Mouse (Mus musculus) MEL (cell line): ENCODE results near the gene Emilin1. TPM values are rescaled to one million over a fixed set of nuclear protein-coding genes. Genes with fewer than 3 reads are reported as not detected.

Experiments
- DNase-seq: peaks from one replicate; pipeline ENCODE4 v3.0.0; 2011; ENCODE audit warnings: low read depth, low spot score
- H3K27ac ChIP-seq: 2 replicates; pipeline ENCODE4 v1.5.1; 2012; ENCODE audit warnings: low read depth, mild to moderate bottlenecking, control low read depth, low read length, moderate library complexity; ENCODE audit not compliant: control insufficient read depth
- H3K27me3 ChIP-seq, 2 experiments: fragments of 150-350 bp in 1 of 2; sonication (generic) in 1 of 2; 2 replicates each; pipeline ENCODE4 v1.6.1; 2012; ENCODE audit warnings: low read length in 2 of 2, mild to moderate bottlenecking in 2 of 2, improper control_type of control experiment in 1 of 2, moderate library complexity in 1 of 2; ENCODE audit not compliant: insufficient read depth in 2 of 2, control insufficient read depth in 1 of 2
- H3K36me3 ChIP-seq, 2 experiments: 2 replicates each; pipeline ENCODE4 v1.6.1; 2012 to 2014; ENCODE audit warnings: low read length in 2 of 2, improper control_type of control experiment in 1 of 2, inconsistent platforms in 1 of 2, mild to moderate bottlenecking in 1 of 2; ENCODE audit not compliant: insufficient read depth in 2 of 2, control insufficient read depth in 1 of 2
- H3K4me1 ChIP-seq, 2 experiments: fragments of 150-350 bp in 1 of 2; sonication (generic) in 1 of 2; 2 replicates each; pipeline ENCODE4 v1.6.1; 2012; ENCODE audit warnings: low read length in 2 of 2, improper control_type of control experiment in 1 of 2, mild to moderate bottlenecking in 1 of 2; ENCODE audit not compliant: insufficient read depth in 2 of 2, control insufficient read depth in 1 of 2
- H3K4me3 ChIP-seq, 2 experiments: fragments of 150-350 bp in 1 of 2; sonication (generic) in 1 of 2; 2 replicates each; pipeline ENCODE4 v1.5.1; 2012; ENCODE audit warnings: low read depth in 2 of 2, low read length in 2 of 2, mild to moderate bottlenecking in 2 of 2, moderate library complexity in 2 of 2, control low read depth in 1 of 2, improper control_type of control experiment in 1 of 2; ENCODE audit not compliant: control insufficient read depth in 1 of 2, insufficient read depth in 1 of 2
- H3K79me2 ChIP-seq: 2 replicates; pipeline ENCODE4 v1.6.1; 2012; ENCODE audit warnings: mild to moderate bottlenecking, low read length, moderate library complexity; ENCODE audit not compliant: control insufficient read depth, poor library complexity, insufficient read depth
- H3K9ac ChIP-seq: 2 replicates; pipeline ENCODE4 v1.6.1; 2012; ENCODE audit warnings: low read depth, mild to moderate bottlenecking, control low read depth, low read length, moderate library complexity; ENCODE audit not compliant: control insufficient read depth, poor library complexity, severe bottlenecking
- H3K9me3 ChIP-seq: fragments of 150-350 bp; sonication (generic); replicated peaks from 2 replicates; pipeline ENCODE4 v1.6.1; 2012; ENCODE audit warnings: mild to moderate bottlenecking, low read length, improper control_type of control experiment, moderate library complexity; ENCODE audit not compliant: insufficient read depth
- CHD2 ChIP-seq: IDR thresholded peaks from 2 replicates; pipeline ENCODE4 v1.6.1; 2011; ENCODE audit warnings: low read length, improper control_type of control experiment
- CTCF ChIP-seq, 3 experiments: IDR thresholded peaks in 2 of 3; conservative IDR thresholded peaks in 1 of 3; 2 replicates each; pipeline ENCODE4 v1.5.1; 2011 to 2012; ENCODE audit warnings: low read length in 3 of 3, low read depth in 2 of 3, mild to moderate bottlenecking in 2 of 3, improper control_type of control experiment in 1 of 3, inconsistent platforms in 1 of 3, mixed read lengths in 1 of 3, moderate library complexity in 1 of 3; ENCODE audit not compliant: control insufficient read depth in 1 of 3, insufficient read depth in 1 of 3, poor library complexity in 1 of 3, severe bottlenecking in 1 of 3
- E2F4 ChIP-seq: IDR thresholded peaks from 2 replicates; pipeline ENCODE4 v1.6.1; 2011; ENCODE audit warnings: low read depth, low read length, improper control_type of control experiment, borderline replicate concordance
- ELF1 ChIP-seq: IDR thresholded peaks from 2 replicates; pipeline ENCODE4 v1.6.1; 2014; ENCODE audit warnings: low read depth, mild to moderate bottlenecking, inconsistent platforms, low read length, improper control_type of control experiment, moderate library complexity
- EP300 ChIP-seq, 2 experiments: IDR thresholded peaks; 2 replicates each; pipeline ENCODE4 v1.6.1; 2011; ENCODE audit warnings: improper control_type of control experiment in 2 of 2, low read length in 2 of 2, low read depth in 1 of 2, mild to moderate bottlenecking in 1 of 2
- ETS1 ChIP-seq: IDR thresholded peaks from 2 replicates; pipeline ENCODE4 v1.6.1; 2012; ENCODE audit warnings: low read depth, mild to moderate bottlenecking, inconsistent platforms, low read length, improper control_type of control experiment, moderate library complexity
- GABPA ChIP-seq: IDR thresholded peaks from 2 replicates; pipeline ENCODE4 v1.6.1; 2012; ENCODE audit warnings: low read depth, mild to moderate bottlenecking, inconsistent platforms, low read length, improper control_type of control experiment, moderate library complexity
- HCFC1 ChIP-seq: IDR thresholded peaks from 2 replicates; pipeline ENCODE4 v1.6.1; 2012; ENCODE audit warnings: low read depth, mild to moderate bottlenecking, inconsistent platforms, low read length, improper control_type of control experiment, moderate library complexity
- JUND ChIP-seq: IDR thresholded peaks from 2 replicates; pipeline ENCODE4 v1.6.1; 2011; ENCODE audit warnings: low read depth, mild to moderate bottlenecking, improper control_type of control experiment, low read length
- KAT2A ChIP-seq: conservative IDR thresholded peaks from 2 replicates; pipeline ENCODE4 v1.6.1; 2012; ENCODE audit warnings: low read depth, low read length, improper control_type of control experiment, inconsistent platforms
- MAFK ChIP-seq: IDR thresholded peaks from 2 replicates; pipeline ENCODE4 v1.6.1; 2011; ENCODE audit warnings: low read depth, mild to moderate bottlenecking, low read length, improper control_type of control experiment, borderline replicate concordance
- MAX ChIP-seq: IDR thresholded peaks from 2 replicates; pipeline ENCODE4 v1.6.1; 2011; ENCODE audit warnings: low read length, improper control_type of control experiment
- MAZ ChIP-seq: IDR thresholded peaks from 2 replicates; pipeline ENCODE4 v1.6.1; 2012; ENCODE audit warnings: low read depth, mild to moderate bottlenecking, inconsistent platforms, low read length, improper control_type of control experiment
- MEF2A ChIP-seq: IDR thresholded peaks from 2 replicates; pipeline ENCODE4 v1.6.1; 2014; ENCODE audit warnings: low read depth, mild to moderate bottlenecking, inconsistent platforms, low read length, improper control_type of control experiment; ENCODE audit not compliant: poor library complexity, insufficient replicate concordance, severe bottlenecking; ENCODE audit errors: extremely low read depth
- MXI1 ChIP-seq: IDR thresholded peaks from 2 replicates; pipeline ENCODE4 v1.6.1; 2011; ENCODE audit warnings: mild to moderate bottlenecking, low read depth, low read length, improper control_type of control experiment
- MYB ChIP-seq: IDR thresholded peaks from 2 replicates; pipeline ENCODE4 v1.6.1; 2011; ENCODE audit warnings: mild to moderate bottlenecking, low read depth, low read length, improper control_type of control experiment
- NELFE ChIP-seq: IDR thresholded peaks from 2 replicates; pipeline ENCODE4 v1.6.1; 2011; ENCODE audit warnings: low read depth, low read length, improper control_type of control experiment
- NRF1 ChIP-seq: IDR thresholded peaks from 2 replicates; pipeline ENCODE4 v1.6.1; 2014; ENCODE audit warnings: low read depth, mild to moderate bottlenecking, inconsistent platforms, low read length, improper control_type of control experiment, moderate library complexity; ENCODE audit not compliant: poor library complexity, insufficient read depth, severe bottlenecking
- POLR2AphosphoS2 ChIP-seq: IDR thresholded peaks from 2 replicates; pipeline ENCODE4 v1.6.1; 2011; ENCODE audit warnings: low read length, improper control_type of control experiment
- RAD21 ChIP-seq: IDR thresholded peaks from 2 replicates; pipeline ENCODE4 v1.6.1; 2011; ENCODE audit warnings: mild to moderate bottlenecking, low read depth, low read length, improper control_type of control experiment
- RCOR1 ChIP-seq: IDR thresholded peaks from 2 replicates; pipeline ENCODE4 v1.6.1; 2012; ENCODE audit warnings: low read depth, mild to moderate bottlenecking, inconsistent platforms, low read length, improper control_type of control experiment
- SIN3A ChIP-seq: IDR thresholded peaks from 2 replicates; pipeline ENCODE4 v1.6.1; 2012; ENCODE audit warnings: low read length, improper control_type of control experiment, inconsistent platforms
- TAL1 ChIP-seq: IDR thresholded peaks from 2 replicates; pipeline ENCODE4 v1.6.1; 2012; ENCODE audit warnings: mild to moderate bottlenecking, inconsistent platforms, low read length, moderate library complexity, mixed read lengths
- TBP ChIP-seq: IDR thresholded peaks from 2 replicates; pipeline ENCODE4 v1.8.0; 2011; ENCODE audit warnings: low read depth, low read length, improper control_type of control experiment
- TCF12 ChIP-seq: IDR thresholded peaks from 2 replicates; pipeline ENCODE4 v1.6.1; 2014; ENCODE audit warnings: low read depth, mild to moderate bottlenecking, inconsistent platforms, low read length, improper control_type of control experiment, moderate library complexity
- UBTF ChIP-seq: IDR thresholded peaks from 2 replicates; pipeline ENCODE4 v1.6.1; 2012; ENCODE audit warnings: low read depth, mild to moderate bottlenecking, inconsistent platforms, low read length, improper control_type of control experiment, moderate library complexity, borderline replicate concordance; ENCODE audit not compliant: insufficient read depth
- USF2 ChIP-seq, 2 experiments: IDR thresholded peaks; 2 replicates each; pipeline ENCODE4 v1.6.1; 2011 to 2012; ENCODE audit warnings: improper control_type of control experiment in 2 of 2, low read length in 2 of 2, borderline replicate concordance in 1 of 2, inconsistent platforms in 1 of 2, low read depth in 1 of 2, mild to moderate bottlenecking in 1 of 2; ENCODE audit not compliant: insufficient read depth in 1 of 2
- ZKSCAN1 ChIP-seq: IDR thresholded peaks from 2 replicates; pipeline ENCODE4 v1.6.1; 2012; ENCODE audit warnings: low read depth, mild to moderate bottlenecking, inconsistent platforms, low read length, improper control_type of control experiment, moderate library complexity
- ZNF384 ChIP-seq: IDR thresholded peaks from 2 replicates; pipeline ENCODE4 v1.6.1; 2012; ENCODE audit warnings: low read depth, mild to moderate bottlenecking, inconsistent platforms, low read length, improper control_type of control experiment
- polyA plus RNA-seq, 2 experiments: library from polyadenylated mRNA; stranded (reverse) in 1 of 2; unstranded in 1 of 2; fragments of >175 nt in 1 of 2; fragments of >200 nt in 1 of 2; gene quantifications; 2 replicates each; pipeline versions ENCODE4 v1.2.1 to v1.2.4; 2012; ENCODE audit warnings: low replicate concordance in 2 of 2, low read depth in 1 of 2; ENCODE audit not compliant: insufficient read length in 2 of 2, insufficient read depth in 1 of 2, missing spikeins in 1 of 2
- total RNA-seq: library from RNA; depleted of rRNA; stranded (reverse); fragments of 300-350 nt; gene quantifications from 2 replicates; pipeline ENCODE4 v1.2.3, GENCODE M21; 2012

Gene Emilin1
- total and polyA plus RNA-seq, 3 experiments, result 1.3 to 2.0 TPM; not detected in 1

DNA sequence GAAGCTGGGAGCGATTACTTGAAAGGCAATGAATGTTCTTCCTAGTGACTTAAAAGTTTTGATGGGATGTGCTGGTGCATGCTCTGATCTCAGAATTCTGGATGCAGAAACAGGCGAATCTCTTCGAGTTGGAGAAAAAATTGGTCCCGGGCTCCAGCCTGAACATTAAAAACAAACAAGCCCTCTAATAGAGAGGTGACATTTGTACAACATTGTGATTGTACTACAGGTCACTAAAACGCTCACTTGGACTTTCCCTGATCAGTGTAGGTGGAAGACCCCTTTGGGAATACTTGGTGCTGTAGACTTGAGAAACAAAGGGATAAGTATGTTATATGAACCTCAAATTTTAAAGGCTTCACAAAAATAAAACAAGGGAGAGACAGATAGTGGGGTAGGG is 26.5 kb upstream of the Emilin1 start:
- Histone ChIP-seq H3K4me3 (peak overlapping the region; percentile 50 to 72), H3K27ac (no peak overlapping the region), H3K27me3 (no peaks in the 10 kb centered on the region), H3K79me2 (peaks cover 5% of the 10 kb centered on the region; the same call in 1 of the 2 replicates), H3K4me1 (peaks cover 0 to 10% of the 10 kb centered on the region in 2 experiments; a peak in 2 of 4 replicates), H3K36me3 (peaks cover 0 to 12% of the 10 kb centered on the region in 2 experiments; a peak in 1 of 4 replicates), H3K9me3 (no peaks in the 10 kb centered on the region), H3K9ac (peak overlapping the region; percentile 55)
- DNase-seq, result no peak
- 0 out of 2 replicates have a peak, but pooled peaks have one; percentile 2 for TF ChIP-seq HCFC1
- 0 out of 2 replicates have a peak, but pooled peaks have one; percentile 29 for TF ChIP-seq E2F4
- no peak for TF ChIP-seq GABPA
- TF ChIP-seq MXI1, result no peak; the same call in 1 of the 2 replicates
- 0 out of 2 replicates have a peak, but pooled peaks have one; percentile 40 for TF ChIP-seq MAZ
- TF ChIP-seq TCF12, result no peak

- H3K9me3 ChIP-seq, result no peaks in the 10 kb centered on the region
- H3K27me3 ChIP-seq, result no peaks in the 10 kb centered on the region
- peak overlapping the region; percentile 66 for H3K9ac ChIP-seq
- peaks cover 5% of the 10 kb centered on the region; the same call in 1 of the 2 replicates for H3K79me2 ChIP-seq
- peak; percentile 99 for DNase-seq
- peak overlapping the region; percentile 60 for H3K27ac ChIP-seq
- peak overlapping the region; percentile 50 to 72 for H3K4me3 ChIP-seq
- peaks cover 0 to 10% of the 10 kb centered on the region in 2 experiments; a peak in 2 of 4 replicates for H3K4me1 ChIP-seq
- H3K36me3 ChIP-seq, result peaks cover 0 to 12% of the 10 kb centered on the region in 2 experiments; a peak in 1 of 4 replicates
- no peak for TF ChIP-seq JUND
- no peak for TF ChIP-seq GABPA
- TF ChIP-seq MAX, result no peak; the same call in 1 of the 2 replicates
- no peak for TF ChIP-seq RCOR1
- TF ChIP-seq CHD2, result no peak
- TF ChIP-seq CTCF (IDR thresholded peaks at IDR 0.05 in 2 of 3, conservative IDR thresholded peaks at IDR 0.05 in 1 of 3; ENCODE audit: control insufficient read depth in 1 of 3, insufficient read depth in 1 of 3, low read depth in 2 of 3, low read length in 3 of 3, poor library complexity in 1 of 3, severe bottlenecking in 1 of 3), result no peak
- TF ChIP-seq MEF2A, result 0 out of 2 replicates have a peak, but pooled peaks have one; percentile 21
- peak; percentile 95 for TF ChIP-seq ZNF384
- 0 out of 2 replicates have a peak, but pooled peaks have one; percentile 11 for TF ChIP-seq MAZ
- peak; percentile 84; the same call in 1 of the 2 replicates for TF ChIP-seq TBP
- no peak for TF ChIP-seq UBTF
- no peak for TF ChIP-seq MAFK
- TF ChIP-seq MYB, result no peak
- TF ChIP-seq EP300 (IDR thresholded peaks at IDR 0.05; ENCODE audit: low read depth in 1 of 2, low read length in 2 of 2), result no peak
- no peak for TF ChIP-seq KAT2A
- TF ChIP-seq ZKSCAN1, result no peak
- no peak for TF ChIP-seq RAD21
- peak; percentile 18; the same call in 1 of the 2 replicates for TF ChIP-seq ETS1
- peak; percentile 27 for TF ChIP-seq TCF12
- TF ChIP-seq SIN3A, result peak; percentile 73
- no peak for TF ChIP-seq USF2 (IDR thresholded peaks at IDR 0.05; ENCODE audit: borderline replicate concordance in 1 of 2, insufficient read depth in 1 of 2, low read depth in 1 of 2, low read length in 2 of 2)
- no peak for TF ChIP-seq NRF1
- no peak for TF ChIP-seq TAL1
- peak; percentile 66 for TF ChIP-seq ELF1
- peak; percentile 66; the same call in 1 of the 2 replicates for TF ChIP-seq HCFC1
- TF ChIP-seq MXI1, result no peak; the same call in none of the 2 replicates
- TF ChIP-seq POLR2AphosphoS2, result no peak; the same call in 1 of the 2 replicates
- TF ChIP-seq NELFE, result peak; percentile 97
Observed at GRCm38 (mm10) chr5:30887331-30887761, 25.9 kb upstream of the Emilin1 start.
